Mouse (Mus musculus) kidney, embryonic 15.5 days (tissue): ENCODE measurements around the gene Afap1l2. TPM values are rescaled to one million over a fixed set of nuclear protein-coding genes. Genes with fewer than 3 reads are reported as not detected.

Experiments used
- ATAC-seq: fragments of 200-750 bp; cut with Nextera tagmentation; replicated peaks from 2 replicates; pipeline ENCODE4 v1.8.0; 2017; ENCODE audit warnings: moderate TSS enrichment; ENCODE audit not compliant: low FRiP score
- H3K27ac ChIP-seq: fragments of 300-500 bp; sonication (generic); 2 replicates; pipeline ENCODE4 v1.5.1; 2015; ENCODE audit warnings: mild to moderate bottlenecking, inconsistent platforms
- H3K27me3 ChIP-seq: fragments of 300-500 bp; sonication (generic); 2 replicates; pipeline ENCODE4 v1.6.1; 2015; ENCODE audit warnings: inconsistent platforms
- H3K36me3 ChIP-seq: fragments of 300-500 bp; sonication (generic); 2 replicates; pipeline ENCODE4 v1.6.1; 2015; ENCODE audit warnings: inconsistent platforms
- H3K4me1 ChIP-seq: fragments of 300-500 bp; sonication (generic); 2 replicates; pipeline ENCODE4 v1.6.1; 2015; ENCODE audit warnings: inconsistent platforms
- H3K4me2 ChIP-seq: fragments of 300-500 bp; sonication (generic); 2 replicates; pipeline ENCODE4 v1.6.1; 2015; ENCODE audit warnings: moderate library complexity, mild to moderate bottlenecking, inconsistent platforms
- H3K4me3 ChIP-seq: fragments of 300-500 bp; sonication (generic); replicated peaks from 2 replicates; pipeline ENCODE4 v1.5.1; 2015; ENCODE audit warnings: mild to moderate bottlenecking, inconsistent platforms
- H3K9ac ChIP-seq: fragments of 300-500 bp; sonication (generic); 2 replicates; pipeline ENCODE4 v1.6.1; 2015; ENCODE audit warnings: mild to moderate bottlenecking, inconsistent platforms
- H3K9me3 ChIP-seq: fragments of 300-500 bp; sonication (generic); replicated peaks from 2 replicates; pipeline ENCODE4 v1.6.1; 2016; ENCODE audit warnings: inconsistent platforms
- WGBS: fragments of 180-500 bp; shearing (Covaris S2); methylation state at CpG from one replicate; pipeline ENCODE4 v1.1.7; 2015; ENCODE audit warnings: mixed read lengths; 5-methylcytosine and 5-hydroxymethylcytosine counted together
- polyA plus RNA-seq: library from polyadenylated mRNA; unstranded; fragments of >200 nt; fragmentation: Nextera tagmentation; extraction: Ambion mirVana; gene quantifications from 2 replicates; pipeline ENCODE4 v1.2.1, GENCODE M21; 2015

Afap1l2 gene
- polyA plus RNA-seq, 1 experiment from 2014 or later = 18.3 TPM

DNA sequence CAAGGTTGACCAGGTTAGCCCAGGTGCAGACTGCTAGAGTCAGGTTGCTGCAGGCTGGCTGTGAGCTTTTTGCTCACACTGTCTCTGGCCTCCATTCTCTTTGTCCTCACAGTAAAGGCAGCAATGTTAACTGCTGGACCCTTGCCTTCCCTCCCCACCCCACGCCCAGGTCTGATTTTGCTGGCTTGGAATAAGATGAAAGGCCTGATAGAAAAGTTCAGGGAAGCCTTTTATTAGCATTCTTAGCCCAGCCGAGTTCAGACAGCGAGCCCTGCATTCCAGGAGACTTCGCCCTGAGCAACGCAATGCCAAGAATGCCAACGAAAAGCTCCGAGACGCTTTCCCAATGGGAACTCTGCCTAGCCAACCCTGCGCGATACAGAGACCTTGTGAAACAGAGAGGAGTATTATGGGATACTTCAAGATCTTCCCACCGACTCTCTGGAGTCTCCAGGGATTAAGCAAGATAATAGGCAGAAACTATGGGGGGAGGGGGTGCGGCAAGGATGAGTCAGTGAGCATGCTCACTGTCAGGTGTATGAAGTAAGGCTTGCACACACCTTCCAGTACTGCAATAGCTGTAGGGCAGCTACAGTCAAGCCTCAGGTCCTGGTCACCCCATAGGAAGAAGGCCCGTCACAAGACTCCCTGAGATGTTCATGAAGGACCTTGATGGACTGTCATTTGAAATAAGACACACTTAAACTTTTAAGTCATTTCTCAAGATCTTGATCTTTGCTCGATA, 17.5 kb downstream of the Afap1l2 start:
- H3K9me3 ChIP-seq = no peaks in the 10 kb centered on the region
- H3K9ac ChIP-seq = no peak overlapping the region
- peaks cover 63% of the 10 kb centered on the region for H3K4me1 ChIP-seq
- WGBS = 62% methylated on average over 14 of the region's 14 CpGs
- no peak for ATAC-seq
- no peak overlapping the region for H3K4me3 ChIP-seq
- no peaks in the 10 kb centered on the region for H3K27me3 ChIP-seq
- no peak overlapping the region for H3K4me2 ChIP-seq
- peak overlapping the region; percentile 41 for H3K27ac ChIP-seq
- H3K36me3 ChIP-seq = no peaks in the 10 kb centered on the region

GRCm38 (mm10) chr19:56989171-56989570, 18.9 kb downstream of the Afap1l2 start:
- H3K36me3 ChIP-seq = no peaks in the 10 kb centered on the region
- no peaks in the 10 kb centered on the region for H3K27me3 ChIP-seq
- H3K9ac ChIP-seq = no peak overlapping the region
- ATAC-seq = no peak
- WGBS = 69% methylated on average over 8 of the region's 8 CpGs
- H3K4me3 ChIP-seq = no peak overlapping the region
- H3K4me1 ChIP-seq = peaks cover 55% of the 10 kb centered on the region
- H3K9me3 ChIP-seq = no peaks in the 10 kb centered on the region
- H3K27ac ChIP-seq = 0 out of 2 replicates have a peak overlapping the region, but pooled peaks have one; percentile 20
- no peak overlapping the region for H3K4me2 ChIP-seq

GRCm38 (mm10) chr19:56984229-56984628, 23.8 kb downstream of the Afap1l2 start:
- no peak overlapping the region for H3K4me3 ChIP-seq
- no peak overlapping the region for H3K9ac ChIP-seq
- peaks cover 33% of the 10 kb centered on the region for H3K4me1 ChIP-seq
- H3K9me3 ChIP-seq = no peaks in the 10 kb centered on the region
- H3K27ac ChIP-seq = 0 out of 2 replicates have a peak overlapping the region, but pooled peaks have one; percentile 20
- no peaks in the 10 kb centered on the region for H3K36me3 ChIP-seq
- 59% methylated on average over 4 of the region's 4 CpGs for WGBS
- ATAC-seq = no peak
- H3K27me3 ChIP-seq = no peaks in the 10 kb centered on the region
- no peak overlapping the region for H3K4me2 ChIP-seq

- Histone ChIP-seq H3K27me3 (no peaks in the 10 kb centered on the region), H3K9ac (no peak overlapping the region), H3K4me1 (peaks cover 28% of the 10 kb centered on the region), H3K27ac (0 out of 2 replicates have a peak overlapping the region, but pooled peaks have one; percentile 20), H3K4me2 (no peak overlapping the region), H3K9me3 (no peaks in the 10 kb centered on the region), H3K4me3 (no peak overlapping the region), H3K36me3 (no peaks in the 10 kb centered on the region)
- ATAC-seq = no peak
- 63% methylated on average over 10 of the region's 10 CpGs for WGBS
These were observed 24.3 kb downstream of the Afap1l2 start for GRCm38 (mm10) chr19:56983757-56984156.

DNA sequence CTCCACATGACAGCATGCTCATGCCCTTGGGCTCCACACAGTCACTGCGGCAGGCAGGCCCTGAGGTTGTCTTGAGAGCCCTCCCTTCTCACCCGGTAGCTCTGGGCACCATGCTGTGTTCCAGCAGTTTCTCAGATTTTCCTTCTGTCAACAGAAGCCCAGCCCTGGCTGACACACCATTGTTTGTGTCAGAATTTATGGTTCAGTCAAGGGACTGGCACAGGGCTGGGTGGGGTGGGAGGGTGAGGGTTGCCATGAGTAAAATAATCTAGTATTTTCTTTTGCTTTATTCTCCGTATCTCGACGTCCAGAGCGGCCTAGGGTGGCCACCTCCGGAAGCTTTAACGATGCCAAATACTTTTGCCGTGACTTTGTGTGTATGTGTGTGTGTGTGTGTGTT, 26.3 kb downstream of the Afap1l2 start:
- Histone ChIP-seq H3K36me3 (no peaks in the 10 kb centered on the region), H3K9me3 (no peaks in the 10 kb centered on the region), H3K27me3 (no peaks in the 10 kb centered on the region), H3K9ac (no peak overlapping the region), H3K4me2 (no peak overlapping the region), H3K4me1 (peaks cover 28% of the 10 kb centered on the region), H3K27ac (no peak overlapping the region), H3K4me3 (no peak overlapping the region)
- WGBS = 60% methylated on average over 9 of the region's 9 CpGs
- ATAC-seq = 0 out of 2 replicates have a peak, but pooled peaks have one; percentile 26

DNA sequence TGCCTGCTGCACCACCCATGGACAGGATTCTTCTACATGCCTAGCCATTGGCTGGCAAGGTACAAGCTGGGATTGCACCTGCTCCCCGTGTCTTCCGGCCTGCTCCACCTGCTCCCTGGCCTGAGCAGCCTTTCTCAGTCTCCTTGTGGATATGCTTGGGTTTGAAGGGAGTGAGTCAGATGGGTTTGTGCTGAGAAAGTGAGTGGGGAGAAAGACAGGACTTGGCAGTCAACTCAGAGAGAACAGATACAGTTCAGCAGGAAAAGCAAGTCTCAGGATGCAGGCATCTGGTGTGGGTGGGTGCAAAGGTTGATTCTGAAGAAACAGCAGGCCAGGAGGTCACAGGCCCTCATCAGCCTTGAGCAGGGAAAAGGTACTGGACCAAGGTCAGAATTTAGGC, 27.2 kb downstream of the Afap1l2 start:
- no peak overlapping the region for H3K9ac ChIP-seq
- WGBS = 95% methylated on average over 2 of the region's 2 CpGs
- H3K36me3 ChIP-seq = no peaks in the 10 kb centered on the region
- H3K9me3 ChIP-seq = no peaks in the 10 kb centered on the region
- peaks cover 28% of the 10 kb centered on the region for H3K4me1 ChIP-seq
- H3K27ac ChIP-seq = no peak overlapping the region
- no peak overlapping the region for H3K4me2 ChIP-seq
- no peak overlapping the region for H3K4me3 ChIP-seq
- H3K27me3 ChIP-seq = no peaks in the 10 kb centered on the region
- ATAC-seq = no peak

- Histone ChIP-seq H3K9me3 (no peaks in the 10 kb centered on the region), H3K36me3 (no peaks in the 10 kb centered on the region), H3K4me1 (peaks cover 21% of the 10 kb centered on the region), H3K4me2 (no peak overlapping the region), H3K9ac (no peak overlapping the region), H3K4me3 (no peak overlapping the region), H3K27ac (peak overlapping the region; percentile 37), H3K27me3 (no peaks in the 10 kb centered on the region)
- 33% methylated on average over 19 of the region's 19 CpGs for WGBS
- peak; percentile 45; the same call in 1 of the 2 replicates for ATAC-seq
These were observed 30.8 kb downstream of the Afap1l2 start for GRCm38 (mm10) chr19:56976962-56977948.

DNA sequence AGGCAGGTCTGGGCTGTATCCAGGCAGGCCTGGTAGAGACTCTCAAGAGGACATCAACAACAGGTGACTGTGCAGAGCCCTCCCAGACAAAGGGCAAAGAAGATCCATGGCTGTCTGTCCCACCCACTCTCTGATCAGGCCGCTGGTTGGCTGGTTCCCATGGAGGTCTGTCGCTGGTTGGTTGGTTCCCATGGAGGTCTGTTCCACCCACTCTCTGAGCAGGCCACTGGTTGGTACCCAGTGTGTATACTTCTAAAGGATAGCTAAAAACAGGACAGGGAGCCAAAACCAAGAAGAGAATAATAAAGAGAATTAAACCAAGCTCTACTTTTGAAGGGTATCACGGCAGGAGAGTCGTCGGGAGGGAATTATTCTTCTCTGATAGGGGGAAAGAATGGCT, 31.5 kb downstream of the Afap1l2 start:
- WGBS = 87% methylated on average over 5 of the region's 5 CpGs
- H3K27me3 ChIP-seq = no peaks in the 10 kb centered on the region
- no peak for ATAC-seq
- H3K9me3 ChIP-seq = no peaks in the 10 kb centered on the region
- H3K27ac ChIP-seq = no peak overlapping the region
- no peak overlapping the region for H3K4me2 ChIP-seq
- peaks cover 17% of the 10 kb centered on the region for H3K4me1 ChIP-seq
- H3K4me3 ChIP-seq = no peak overlapping the region
- H3K9ac ChIP-seq = no peak overlapping the region
- no peaks in the 10 kb centered on the region for H3K36me3 ChIP-seq

GRCm38 (mm10) chr19:56975502-56975901, 32.5 kb downstream of the Afap1l2 start:
- no peak overlapping the region for H3K4me3 ChIP-seq
- H3K27ac ChIP-seq = no peak overlapping the region
- H3K9ac ChIP-seq = no peak overlapping the region
- H3K36me3 ChIP-seq = no peaks in the 10 kb centered on the region
- no peak for ATAC-seq
- WGBS = 86% methylated on average over 3 of the region's 3 CpGs
- no peak overlapping the region for H3K4me2 ChIP-seq
- H3K27me3 ChIP-seq = no peaks in the 10 kb centered on the region
- H3K4me1 ChIP-seq = peaks cover 17% of the 10 kb centered on the region
- H3K9me3 ChIP-seq = no peaks in the 10 kb centered on the region

DNA sequence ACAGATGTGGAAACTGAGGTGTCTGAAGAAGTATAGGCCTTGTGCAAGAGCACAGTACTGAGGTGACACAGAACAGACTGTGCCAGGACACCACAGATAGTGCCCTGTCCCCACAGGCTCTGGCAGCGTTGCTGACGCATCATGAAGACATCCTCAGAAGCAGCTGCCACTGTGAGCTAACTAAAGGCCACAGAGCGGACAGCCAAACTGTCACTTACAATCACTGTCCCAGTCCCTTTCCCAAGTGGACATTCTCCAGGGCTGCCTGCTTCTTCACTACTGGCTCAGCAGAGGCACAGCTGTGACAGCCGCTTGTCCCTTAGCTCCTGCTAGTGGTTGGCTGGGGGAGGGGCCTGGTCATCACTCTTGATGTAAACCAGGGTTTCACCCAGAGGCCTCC, 33.9 kb downstream of the Afap1l2 start:
- no peak overlapping the region for H3K9ac ChIP-seq
- no peaks in the 10 kb centered on the region for H3K36me3 ChIP-seq
- H3K27me3 ChIP-seq = no peaks in the 10 kb centered on the region
- H3K4me3 ChIP-seq = no peak overlapping the region
- H3K4me2 ChIP-seq = no peak overlapping the region
- peaks cover 17% of the 10 kb centered on the region for H3K4me1 ChIP-seq
- no peaks in the 10 kb centered on the region for H3K9me3 ChIP-seq
- no peak overlapping the region; the same call in 1 of the 2 replicates for H3K27ac ChIP-seq
- no peak for ATAC-seq
- WGBS = 78% methylated on average over 4 of the region's 4 CpGs

DNA sequence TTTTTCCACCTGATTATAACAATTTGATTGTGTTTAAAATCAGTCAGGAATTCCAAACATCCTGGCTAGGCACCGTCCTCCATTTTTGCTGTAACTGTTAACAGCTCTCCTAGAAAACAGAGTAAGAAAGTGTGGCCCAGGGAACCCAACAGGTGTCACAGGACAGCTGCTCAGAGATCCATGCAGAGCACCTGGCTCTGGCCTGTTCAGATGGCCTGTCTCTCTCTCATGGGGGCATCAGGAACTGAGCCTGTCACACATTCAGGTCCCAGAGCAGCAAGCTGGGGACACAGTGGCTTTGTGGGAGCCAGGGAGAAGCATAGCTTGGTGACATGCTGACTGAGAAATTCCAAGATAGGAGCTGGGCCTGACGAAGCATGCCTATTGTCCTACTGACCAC, 35.3 kb downstream of the Afap1l2 start:
- H3K9ac ChIP-seq = no peak overlapping the region
- H3K9me3 ChIP-seq = no peaks in the 10 kb centered on the region
- peaks cover 10% of the 10 kb centered on the region for H3K4me1 ChIP-seq
- WGBS = 87% methylated on average over 2 of the region's 2 CpGs
- no peaks in the 10 kb centered on the region for H3K27me3 ChIP-seq
- no peak for ATAC-seq
- no peak overlapping the region for H3K4me2 ChIP-seq
- H3K4me3 ChIP-seq = no peak overlapping the region
- H3K27ac ChIP-seq = no peak overlapping the region
- no peaks in the 10 kb centered on the region for H3K36me3 ChIP-seq

DNA sequence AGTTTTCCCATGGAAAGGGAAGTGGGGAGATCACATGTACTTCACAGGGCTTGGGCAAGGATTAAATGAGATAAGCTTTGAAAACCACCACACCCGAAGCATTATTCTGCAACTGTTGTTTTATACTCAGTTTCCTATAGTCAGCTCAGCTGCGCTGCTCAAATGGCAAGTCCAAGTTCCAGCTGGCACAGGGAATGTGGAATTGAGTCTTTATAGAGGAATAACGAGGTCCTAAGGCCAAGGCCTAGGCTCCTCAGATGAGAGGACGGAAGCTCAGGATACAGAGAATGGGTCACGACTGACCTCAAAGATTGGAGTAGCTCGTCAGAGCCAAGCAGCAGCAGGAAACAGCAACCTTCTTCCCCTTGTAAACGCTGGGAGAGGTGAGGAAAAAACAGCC, 36.7 kb downstream of the Afap1l2 start:
- Histone ChIP-seq H3K4me3 (no peak overlapping the region), H3K36me3 (no peaks in the 10 kb centered on the region), H3K27me3 (no peaks in the 10 kb centered on the region), H3K9me3 (no peaks in the 10 kb centered on the region), H3K4me2 (no peak overlapping the region), H3K27ac (no peak overlapping the region), H3K4me1 (no peaks in the 10 kb centered on the region), H3K9ac (no peak overlapping the region)
- WGBS = 74% methylated on average over 7 of the region's 7 CpGs
- no peak for ATAC-seq
